Mouse (Mus musculus): Measurements from ENCODE around the gene Tmem145.
"Not testable (repeated sequence)": the region's sequence is repeated elsewhere in the genome, so short reads cannot be mapped to it uniquely, and the experiment has no call there.

Tmem145 gene

GRCm38 (mm10) chr7:25322058-25322484 is 16.2 kb downstream of the Tmem145 start:
- DNase-seq (ENCODE audit: low spot score in 2 of 2), result no peak

DNA sequence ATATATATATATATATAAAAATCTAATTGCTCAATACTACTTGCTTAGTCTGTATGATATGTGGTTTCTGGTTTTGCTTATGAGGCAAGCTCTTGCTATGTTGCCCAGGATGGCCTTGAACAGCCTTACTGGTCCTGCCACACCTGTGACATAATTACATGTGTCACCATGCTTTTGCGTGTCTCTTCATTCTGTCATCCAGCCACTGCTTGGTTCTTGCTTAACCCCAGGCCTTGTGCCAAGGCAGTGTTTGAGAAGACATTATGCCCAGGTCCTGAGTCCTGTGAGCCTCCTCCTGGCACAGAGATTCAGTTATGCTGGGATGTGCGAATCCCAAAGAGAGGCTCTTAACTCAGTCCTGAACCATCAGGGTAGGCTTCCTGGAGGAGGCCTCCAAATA is 17.3 kb downstream of the Tmem145 start:
- DNase-seq (ENCODE audit: low spot score in 2 of 2), result no peak

DNA sequence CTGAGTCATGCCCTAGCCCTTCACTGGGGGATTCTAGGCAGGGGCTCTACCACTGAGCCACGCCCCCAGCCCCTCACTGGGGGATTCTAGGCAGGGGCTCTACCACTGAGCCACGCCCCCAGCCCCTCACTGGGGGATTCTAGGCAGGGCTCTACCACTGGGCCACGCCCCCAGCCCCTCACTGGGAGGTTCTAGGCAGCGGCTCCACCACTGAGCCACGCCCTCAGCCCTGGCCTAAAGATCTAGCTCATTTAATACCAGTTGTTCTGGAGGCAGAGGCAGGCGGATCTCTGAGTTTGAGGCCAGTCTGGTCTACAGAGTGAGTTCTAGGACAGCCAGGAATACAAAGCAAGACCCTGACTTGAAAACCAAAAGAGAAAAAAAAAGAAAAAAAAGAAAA is 19.5 kb downstream of the Tmem145 start:
- not testable (repeated sequence) for DNase-seq (ENCODE audit: low spot score in 2 of 2)

DNA sequence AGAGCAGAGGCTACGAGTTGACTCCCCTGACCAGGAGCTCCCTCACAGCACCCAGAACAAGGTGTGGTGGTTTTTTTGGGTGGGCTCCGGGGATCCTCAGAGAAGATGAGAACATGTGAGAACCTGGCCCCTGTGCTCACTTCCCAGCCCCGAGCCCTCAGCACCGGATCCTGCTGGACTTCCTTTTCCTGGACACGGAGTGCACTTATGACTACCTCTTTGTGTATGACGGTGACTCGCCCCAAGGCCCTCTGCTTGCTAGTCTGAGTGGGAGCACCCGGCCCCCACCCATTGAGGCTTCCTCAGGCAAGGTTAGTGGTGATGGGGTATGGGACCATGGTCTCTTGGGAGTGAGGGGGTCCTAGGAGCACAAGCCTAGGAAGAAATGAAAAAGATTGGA is 20.3 kb downstream of the Tmem145 start:
- DNase-seq (ENCODE audit: low spot score in 2 of 2), result no peak

DNA sequence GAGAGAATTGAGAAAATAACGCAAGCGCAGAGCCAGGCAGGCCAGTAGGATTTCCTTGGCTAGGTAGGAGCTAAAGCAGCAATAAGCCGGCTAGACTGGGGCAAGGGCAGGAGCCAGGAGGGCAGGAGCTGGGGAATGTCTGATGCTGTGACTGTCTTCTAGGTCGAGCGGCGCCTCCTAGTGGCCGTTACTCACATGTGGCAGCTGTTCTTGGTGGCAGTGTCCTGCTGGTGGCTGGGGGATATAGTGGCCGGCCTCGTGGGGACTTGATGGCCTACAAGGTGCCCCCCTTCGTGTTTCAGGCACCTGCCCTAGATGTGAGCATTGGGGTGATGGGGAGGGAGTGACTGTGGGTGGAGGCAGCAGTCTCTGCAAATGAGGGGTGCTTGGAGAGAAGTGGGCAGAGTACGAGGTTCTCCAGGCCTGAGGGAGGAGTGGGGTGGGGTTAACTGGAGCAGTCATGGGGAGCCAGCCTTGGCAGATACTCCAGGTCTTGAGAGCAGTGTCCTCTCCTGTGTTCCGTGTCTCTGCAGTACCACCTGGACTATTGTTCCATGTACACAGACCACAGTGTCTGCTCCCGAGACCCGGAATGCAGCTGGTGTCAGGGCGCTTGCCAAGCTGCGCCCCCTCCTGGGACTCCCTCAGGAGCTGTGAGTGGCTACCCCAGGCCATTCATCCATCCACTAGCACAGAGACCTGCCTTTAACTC is 27.8 kb downstream of the Tmem145 start:
- peak; percentile 42 to 65 for DNase-seq (ENCODE audit: low spot score in 2 of 2)

DNA sequence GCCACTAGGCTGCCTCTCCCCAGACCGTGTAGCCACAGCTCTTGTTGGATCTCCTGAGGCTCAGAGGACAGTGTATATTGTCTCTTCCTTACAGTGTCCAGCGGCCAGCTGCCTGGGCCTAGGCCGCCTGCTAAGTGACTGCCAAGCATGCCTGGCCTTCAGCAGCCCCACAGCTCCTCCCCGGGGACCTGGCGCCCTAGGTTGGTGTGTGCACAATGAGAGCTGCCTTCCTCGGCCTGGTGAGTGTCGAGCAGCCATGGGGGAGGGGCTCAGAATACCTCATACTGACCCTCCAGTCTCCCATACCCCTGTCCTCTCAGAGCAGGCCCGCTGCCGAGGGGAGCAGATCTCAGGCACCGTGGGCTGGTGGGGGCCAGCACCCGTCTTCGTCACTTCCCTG is 28.6 kb downstream of the Tmem145 start:
- no peak for DNase-seq (ENCODE audit: low spot score in 2 of 2)

GRCm38 (mm10) chr7:25339329-25339728 is 33.4 kb downstream of the Tmem145 start:
- no peak for DNase-seq (ENCODE audit: low spot score in 2 of 2)

DNA sequence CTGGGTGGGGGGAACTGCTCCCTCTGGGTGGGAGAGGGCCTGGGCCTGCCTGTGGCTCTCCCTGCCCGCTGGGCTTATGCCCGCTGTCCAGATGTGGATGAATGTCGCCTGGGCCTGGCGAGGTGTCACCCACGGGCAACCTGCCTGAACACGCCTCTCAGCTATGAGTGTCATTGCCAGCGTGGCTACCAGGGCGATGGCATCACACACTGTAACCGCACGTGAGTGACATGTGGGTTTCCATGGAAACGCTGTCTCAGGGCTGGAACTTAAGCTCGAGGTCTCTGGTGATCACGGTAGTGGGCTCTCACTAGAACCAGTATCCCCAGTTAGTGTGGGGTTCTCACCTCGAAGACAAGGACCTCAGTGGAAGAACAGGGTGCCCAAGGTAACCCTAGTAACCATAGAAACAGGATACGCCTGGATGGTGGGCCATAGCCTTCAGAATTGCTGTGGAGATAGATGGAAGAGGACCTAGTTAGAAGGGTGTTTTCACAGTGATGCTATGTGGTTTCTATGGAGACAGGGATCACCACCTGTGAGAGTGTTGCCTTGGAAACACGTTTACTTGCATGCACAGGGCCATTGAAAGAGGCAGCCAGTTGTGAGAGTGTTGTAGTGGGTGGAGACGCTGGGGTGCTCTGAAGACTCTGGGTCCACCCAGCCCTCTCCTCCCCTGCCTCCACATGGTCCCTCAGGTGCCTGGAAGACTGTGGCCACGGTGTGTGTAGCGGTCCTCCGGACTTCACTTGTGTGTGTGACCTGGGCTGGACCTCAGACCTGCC is 35.3 kb downstream of the Tmem145 start:
- DNase-seq (ENCODE audit: low spot score in 2 of 2), result peak in 1 of 2 experiments; percentile 57

DNA sequence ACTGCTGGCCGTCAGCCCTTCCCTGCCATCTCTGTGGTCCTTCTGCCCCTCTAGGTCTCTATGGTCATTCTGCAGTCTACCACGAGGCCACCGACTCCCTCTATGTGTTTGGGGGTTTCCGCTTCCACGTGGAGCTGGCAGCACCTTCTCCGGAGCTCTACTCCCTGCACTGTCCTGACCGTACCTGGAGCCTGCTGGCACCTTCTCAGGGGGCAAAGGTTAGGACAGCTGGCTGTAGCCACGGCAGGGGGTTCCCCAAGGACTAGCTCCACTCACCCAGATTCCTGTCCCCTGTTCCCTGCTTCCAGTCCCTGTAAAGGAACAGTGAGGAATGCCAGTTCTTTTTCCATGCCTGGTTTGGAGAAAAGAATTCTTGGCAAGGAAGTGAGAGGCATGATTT is 43.0 kb downstream of the Tmem145 start:
- DNase-seq (ENCODE audit: low spot score in 2 of 2), result no peak

DNA sequence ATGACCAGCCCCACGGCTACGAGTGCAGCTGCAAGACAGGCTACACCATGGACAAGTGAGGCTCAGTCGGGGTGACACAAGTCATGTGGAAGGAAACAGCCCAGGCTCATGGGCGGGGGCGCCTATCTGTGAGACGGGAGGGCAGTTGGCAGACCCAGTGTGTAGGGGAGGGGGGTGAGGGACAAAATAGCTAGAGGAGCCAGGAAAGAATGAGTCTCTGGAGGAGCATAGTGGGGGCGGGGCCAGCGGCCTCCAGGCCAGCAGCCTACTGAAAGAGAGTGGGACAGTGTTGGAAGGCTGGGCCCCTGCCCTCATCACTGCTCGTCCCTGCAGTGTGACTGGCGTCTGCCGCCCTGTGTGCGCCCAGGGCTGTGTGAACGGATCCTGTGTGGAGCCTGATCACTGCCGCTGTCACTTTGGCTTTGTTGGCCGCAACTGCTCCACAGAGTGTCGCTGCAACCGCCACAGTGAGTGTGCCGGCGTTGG is 52.9 kb downstream of the Tmem145 start:
- no peak for DNase-seq (ENCODE audit: low spot score in 2 of 2)

DNA sequence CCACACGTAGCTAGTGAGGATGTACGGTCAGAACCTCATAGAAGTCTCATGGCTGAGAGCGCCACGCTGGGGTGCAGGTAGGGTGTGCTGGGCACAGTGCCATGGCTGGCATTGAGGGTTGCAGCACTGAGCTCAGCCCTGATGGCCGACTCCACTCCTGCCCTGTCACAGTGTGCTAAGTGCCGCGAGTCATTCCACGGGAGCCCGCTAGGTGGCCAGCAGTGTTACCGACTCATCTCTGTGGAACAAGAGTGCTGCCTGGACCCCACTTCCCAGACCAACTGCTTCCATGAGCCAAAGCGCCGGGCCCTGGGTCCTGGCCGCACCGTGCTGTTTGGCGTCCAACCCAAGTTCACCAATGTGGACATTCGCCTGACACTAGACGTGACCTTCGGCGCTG is 57.2 kb downstream of the Tmem145 start:
- DNase-seq (ENCODE audit: low spot score in 2 of 2), result no peak

GRCm38 (mm10) chr7:25363632-25364031 is 57.7 kb downstream of the Tmem145 start:
- DNase-seq (ENCODE audit: low spot score in 2 of 2), result no peak

Measured in frontal cortex, postnatal 36 days (tissue).